Mouse (Mus musculus): ENCODE data around the gene Rnf169.

Rnf169 gene

GRCm38 (mm10) chr7:99893967-99894366, 86.3 kb downstream of the Rnf169 start:
- DNase-seq (ENCODE audit: low read depth, low spot score): no peak

GRCm38 (mm10) chr7:99892351-99892750, 87.9 kb downstream of the Rnf169 start:
- no peak for DNase-seq (ENCODE audit: low read depth, low spot score)

DNA sequence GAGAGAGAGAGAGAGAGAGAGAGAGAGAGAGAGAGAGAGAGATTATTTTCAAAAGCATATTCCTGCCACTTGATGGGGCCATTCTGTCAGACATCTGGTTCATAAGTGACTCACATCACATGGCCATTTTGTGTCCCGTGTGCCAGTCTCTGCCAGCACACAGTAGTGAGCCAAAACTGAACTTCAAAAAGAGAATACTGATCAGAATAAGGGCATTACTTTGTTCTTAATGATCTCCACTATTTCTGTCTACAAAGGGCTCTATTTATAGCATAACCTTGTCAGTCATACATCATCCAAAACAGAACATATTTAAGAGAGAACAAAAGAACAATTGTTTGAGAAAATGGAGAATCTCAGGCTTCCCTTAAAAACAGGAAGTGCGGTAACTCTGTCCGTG, 88.8 kb downstream of the Rnf169 start:
- no peak for DNase-seq (ENCODE audit: low read depth, low spot score)

- DNase-seq (ENCODE audit: low read depth, low spot score): no peak
Observed at GRCm38 (mm10) chr7:99890168-99890755, 90.0 kb downstream of the Rnf169 start.

GRCm38 (mm10) chr7:99889175-99889880, 90.9 kb downstream of the Rnf169 start:
- no peak for DNase-seq (ENCODE audit: low read depth, low spot score)

- no peak for DNase-seq (ENCODE audit: low read depth, low spot score)
Observed at GRCm38 (mm10) chr7:99887743-99888142, 92.5 kb downstream of the Rnf169 start.

DNA sequence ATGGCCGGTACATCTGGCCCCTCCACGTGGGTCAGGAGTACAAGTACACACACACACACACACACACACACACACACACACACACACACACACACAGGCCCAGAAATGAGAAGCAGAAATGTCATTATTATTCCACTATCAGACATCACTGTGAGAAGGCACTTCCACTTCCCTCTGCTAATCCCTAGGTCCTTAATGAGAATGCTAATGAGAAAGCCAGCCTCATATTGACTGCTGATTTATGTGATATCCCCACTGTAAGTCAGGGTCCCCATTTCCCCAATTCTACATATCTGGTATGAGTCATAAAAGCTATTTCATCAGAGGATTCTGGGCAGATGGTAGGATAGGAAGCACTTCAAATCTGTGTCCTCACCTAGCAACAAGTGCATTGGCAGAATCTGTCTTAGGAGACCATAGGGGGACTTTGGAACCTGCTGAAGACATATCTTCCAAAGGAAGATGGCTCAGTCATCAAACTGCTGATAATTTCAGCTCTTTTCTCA, 93.0 kb downstream of the Rnf169 start:
- no peak for DNase-seq (ENCODE audit: low read depth, low spot score)

DNA sequence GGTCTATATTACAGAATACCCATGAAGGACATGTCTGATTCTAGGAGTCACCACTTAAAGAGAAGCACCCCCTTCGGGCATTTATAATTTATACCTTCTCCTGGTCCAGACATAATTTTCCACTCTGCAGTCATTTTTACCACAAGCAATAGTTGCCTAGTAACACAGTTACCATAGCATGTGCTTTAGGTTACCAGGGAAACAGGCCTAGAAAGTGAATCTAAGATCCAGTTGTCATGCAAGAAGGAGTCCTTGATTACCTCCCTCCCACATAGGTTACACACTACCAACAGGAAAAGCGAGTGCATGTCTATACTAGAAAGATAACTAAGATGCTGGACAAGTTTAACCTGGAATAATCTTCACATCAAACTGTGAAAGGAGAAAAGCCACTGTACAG, 102.0 kb downstream of the Rnf169 start:
- DNase-seq (ENCODE audit: low read depth, low spot score): no peak

- peak; percentile 90 for DNase-seq (ENCODE audit: low read depth, low spot score)
Observed at GRCm38 (mm10) chr7:99876345-99876744, 103.9 kb downstream of the Rnf169 start.

GRCm38 (mm10) chr7:99875891-99876290, 104.4 kb downstream of the Rnf169 start:
- no peak for DNase-seq (ENCODE audit: low read depth, low spot score)

DNA sequence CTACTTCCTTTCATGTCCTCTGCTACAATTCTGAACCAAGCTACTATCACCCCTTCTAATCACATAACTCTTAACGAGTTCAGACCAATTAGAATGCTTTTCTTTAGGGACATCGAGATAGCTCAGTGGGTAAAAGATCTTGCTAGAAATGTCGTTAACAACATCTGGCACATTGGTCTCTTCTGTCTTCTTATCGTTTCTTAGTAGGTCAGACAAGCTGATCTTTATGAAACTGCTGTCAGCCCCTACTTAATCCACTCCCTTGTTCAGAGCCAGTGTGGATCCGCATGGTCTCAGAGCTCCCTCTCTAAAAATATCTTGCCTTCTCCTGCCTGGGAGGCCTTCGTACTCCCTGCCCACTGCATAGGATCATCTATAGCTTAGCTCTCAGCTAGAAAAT, 106.3 kb downstream of the Rnf169 start:
- DNase-seq (ENCODE audit: low read depth, low spot score): no peak

Data from retina, adult 2 months (tissue).